Mouse (Mus musculus): ENCODE measurements at regions not wholly inside any gene's neighbourhood (a gene's known extent, or its start where the extent isn't known, plus 50 kb on each side); places are given as distances from the start of the nearest gene placed in this dataset.
"Not testable (repeated sequence)": the region's sequence is repeated elsewhere in the genome, so short reads cannot be mapped to it uniquely, and the experiment has no call there.

DNA sequence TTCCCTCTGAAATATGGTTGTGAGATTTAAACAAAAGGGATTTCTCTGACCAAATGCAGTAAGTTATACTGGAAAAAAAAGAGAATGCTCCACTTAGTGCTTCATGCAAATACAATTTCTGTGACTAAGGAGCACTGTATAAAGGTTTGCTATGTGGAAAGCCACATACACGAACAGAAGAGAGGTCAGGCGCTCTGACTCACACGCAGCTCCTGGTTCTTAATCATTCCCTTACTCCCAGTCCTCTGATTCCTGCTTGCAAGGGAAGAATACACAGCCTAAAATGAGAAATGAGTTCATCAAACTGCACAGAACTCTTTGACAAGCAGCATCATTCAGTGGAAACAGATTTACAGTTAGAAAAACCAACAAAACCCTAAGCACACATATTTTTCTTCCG, 406.8 kb downstream of the Gja1 start:
- DNase-seq (ENCODE audit: low spot score), result no peak

- DNase-seq (ENCODE audit: low spot score), result no peak
These were observed 411.0 kb downstream of the Gja1 start for GRCm38 (mm10) chr10:56788081-56788480.

DNA sequence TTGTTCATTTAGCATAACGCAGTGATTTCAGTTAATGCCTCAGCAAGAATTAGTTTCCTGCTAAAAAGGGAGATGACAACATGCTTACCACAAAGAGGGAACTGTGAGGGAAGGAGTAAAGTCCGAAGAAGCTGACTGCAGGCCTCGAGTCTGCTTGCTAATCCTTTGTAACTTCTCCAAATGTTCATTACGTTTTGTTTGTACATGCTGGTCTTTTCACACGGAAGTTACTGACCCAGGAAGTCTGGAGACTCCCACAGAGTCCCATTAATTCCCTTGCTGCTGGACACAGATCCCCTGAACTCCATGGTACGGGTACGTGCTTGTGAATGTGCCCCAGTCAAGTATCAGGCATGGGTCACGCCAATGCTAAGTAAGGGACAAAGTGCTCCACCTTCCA, 415.9 kb downstream of the Gja1 start:
- DNase-seq (ENCODE audit: low spot score), result no peak

- DNase-seq (ENCODE audit: low spot score), result peak; percentile 59
These were observed 418.3 kb downstream of the Gja1 start for GRCm38 (mm10) chr10:56795396-56795795.

- no peak for DNase-seq (ENCODE audit: low spot score)
These were observed 422.2 kb downstream of the Gja1 start for GRCm38 (mm10) chr10:56799307-56799706.

- no peak for DNase-seq (ENCODE audit: low spot score)
These were observed 422.6 kb downstream of the Gja1 start for GRCm38 (mm10) chr10:56799745-56800144.

DNA sequence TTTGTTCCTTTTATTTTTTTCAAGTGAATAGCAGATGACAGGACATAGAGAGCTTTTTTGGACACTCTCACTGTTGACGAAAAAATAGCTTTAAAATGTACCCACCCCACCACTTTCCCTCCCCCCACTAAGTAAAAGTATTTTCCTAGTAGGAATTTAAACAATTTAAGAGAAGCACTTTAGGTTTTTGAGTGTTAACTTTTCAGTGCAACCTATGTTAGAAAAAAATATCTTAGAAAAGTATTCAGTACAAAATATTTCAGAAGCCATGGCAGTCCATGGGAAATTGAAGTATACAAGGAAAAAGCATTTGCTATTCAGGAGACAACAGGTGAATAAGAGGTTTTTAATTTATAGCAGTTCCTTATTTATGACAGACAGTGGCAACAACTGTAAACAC, 431.9 kb downstream of the Gja1 start:
- no peak for DNase-seq (ENCODE audit: low spot score)

DNA sequence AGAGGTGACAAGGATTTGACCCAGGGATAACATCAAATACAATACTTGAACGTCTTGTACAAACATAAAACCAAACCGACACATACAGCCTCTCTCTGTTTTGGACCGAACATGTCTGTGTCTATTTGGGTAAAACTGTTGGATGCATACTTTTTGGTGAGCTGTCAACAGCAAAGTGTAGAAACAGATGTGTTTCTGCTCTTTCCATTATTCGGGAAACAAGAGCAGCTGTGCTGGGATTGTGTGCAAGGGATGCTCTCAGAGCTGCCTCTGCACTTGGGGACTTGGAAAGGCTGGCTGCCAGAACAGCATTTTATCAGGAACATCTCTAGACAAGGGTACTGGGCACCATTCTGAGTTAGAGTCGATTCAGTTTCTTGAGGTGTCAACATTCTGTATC, 445.0 kb downstream of the Gja1 start:
- no peak for DNase-seq (ENCODE audit: low spot score)

DNA sequence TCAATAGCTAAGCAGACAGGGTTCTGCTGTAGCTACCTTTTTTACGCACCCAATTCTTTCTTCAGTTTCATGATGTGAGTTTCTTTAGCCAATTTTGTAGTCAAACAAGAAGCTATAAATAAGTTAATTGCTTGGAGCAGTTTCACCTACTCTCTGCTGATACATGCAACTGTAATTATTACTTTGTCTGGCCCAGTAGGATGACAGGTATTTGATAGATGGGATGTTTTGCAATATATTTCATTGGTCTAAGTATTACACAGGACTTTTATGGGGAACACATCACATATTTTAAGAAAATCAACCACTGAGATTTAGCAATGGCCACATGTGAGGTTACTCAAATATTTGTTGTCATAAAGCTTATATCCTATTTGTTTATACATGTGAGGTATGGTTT, 454.2 kb downstream of the Gja1 start:
- no peak for DNase-seq (ENCODE audit: low spot score)

GRCm38 (mm10) chr10:56831966-56832365, 454.8 kb downstream of the Gja1 start:
- no peak for DNase-seq (ENCODE audit: low spot score)

GRCm38 (mm10) chr10:56836130-56836529, 459.0 kb downstream of the Gja1 start:
- no peak for DNase-seq (ENCODE audit: low spot score)

DNA sequence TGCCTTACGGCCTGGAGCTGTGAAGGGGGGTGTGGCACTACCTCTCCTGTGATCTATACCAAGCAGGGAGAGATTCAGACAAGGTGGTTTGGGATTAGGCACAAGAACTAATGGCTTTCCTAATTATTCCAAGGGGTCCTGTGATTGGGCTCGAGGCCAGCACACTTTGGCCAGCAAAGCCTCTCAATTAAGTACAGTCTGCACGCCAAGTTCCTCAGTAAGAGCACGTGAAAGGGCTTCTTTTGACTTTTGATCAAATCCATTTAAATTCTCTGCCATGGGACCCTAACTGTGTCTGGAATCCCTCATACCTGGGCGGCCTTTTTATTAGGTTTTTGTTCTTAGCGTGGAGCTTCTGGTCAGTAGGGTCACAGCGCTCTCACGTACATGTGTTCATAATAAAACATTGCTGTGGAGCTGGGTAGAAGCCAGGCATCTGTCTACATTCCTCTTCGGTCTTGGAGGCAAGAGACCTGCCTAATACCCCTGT, 461.9 kb downstream of the Gja1 start:
- peak; percentile 30 for DNase-seq (ENCODE audit: low spot score)

GRCm38 (mm10) chr10:56839545-56839944, 462.4 kb downstream of the Gja1 start:
- no peak for DNase-seq (ENCODE audit: low spot score)

- peak; percentile 45 for DNase-seq (ENCODE audit: low spot score)
These were observed 463.6 kb downstream of the Gja1 start for GRCm38 (mm10) chr10:56840732-56841131.

GRCm38 (mm10) chr10:56841486-56841885, 464.4 kb downstream of the Gja1 start:
- DNase-seq (ENCODE audit: low spot score), result no peak

- DNase-seq (ENCODE audit: low spot score), result no peak
These were observed 464.8 kb downstream of the Gja1 start for GRCm38 (mm10) chr10:56841973-56842372.

- no peak for DNase-seq (ENCODE audit: low spot score)
These were observed 475.4 kb downstream of the Gja1 start for GRCm38 (mm10) chr10:56852484-56852883.

DNA sequence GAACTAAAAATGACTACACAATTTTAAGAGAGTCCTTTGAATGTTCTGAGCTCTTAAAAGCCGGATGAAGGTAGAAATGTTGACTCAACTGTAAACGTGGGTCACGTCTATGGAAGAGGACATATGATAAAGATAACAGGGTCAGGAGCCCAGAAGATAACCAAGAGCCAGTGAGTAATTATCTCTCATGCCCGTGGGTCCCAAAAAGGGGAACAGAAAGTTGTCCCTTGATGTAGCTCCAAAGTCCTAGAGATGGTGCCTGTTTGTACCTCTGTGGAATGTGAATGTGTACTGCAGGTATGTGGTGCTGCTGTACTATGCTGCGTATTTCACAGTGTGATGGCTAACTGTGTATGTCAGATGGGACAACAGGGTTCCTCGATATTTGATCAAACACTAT, 479.1 kb downstream of the Gja1 start:
- DNase-seq (ENCODE audit: low spot score), result no peak

- no peak for DNase-seq (ENCODE audit: low spot score)
These were observed 502.6 kb downstream of the Gja1 start for GRCm38 (mm10) chr10:56879744-56880143.

DNA sequence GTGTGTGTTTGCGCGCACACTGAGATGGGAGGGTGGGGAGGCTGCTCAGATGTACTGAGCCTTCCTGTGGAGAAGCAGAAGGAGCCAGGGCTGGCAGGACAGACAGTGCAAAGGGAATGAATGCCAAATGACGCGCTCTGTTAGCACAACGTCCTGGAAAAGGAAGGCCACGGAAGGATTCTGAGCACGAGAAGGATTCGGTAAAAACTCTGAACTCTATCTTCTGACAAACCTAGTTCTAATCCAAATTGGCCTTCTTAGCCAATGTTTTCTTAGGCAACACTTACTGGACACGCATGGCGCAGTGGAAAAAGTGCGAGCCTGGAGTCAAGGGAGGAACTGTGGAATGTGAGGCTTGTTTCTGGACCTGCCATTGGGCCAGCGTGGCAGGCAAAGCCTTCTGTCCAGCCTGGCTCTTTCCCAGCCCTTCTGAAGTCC, 503.0 kb downstream of the Gja1 start:
- no peak for DNase-seq (ENCODE audit: low spot score)

DNA sequence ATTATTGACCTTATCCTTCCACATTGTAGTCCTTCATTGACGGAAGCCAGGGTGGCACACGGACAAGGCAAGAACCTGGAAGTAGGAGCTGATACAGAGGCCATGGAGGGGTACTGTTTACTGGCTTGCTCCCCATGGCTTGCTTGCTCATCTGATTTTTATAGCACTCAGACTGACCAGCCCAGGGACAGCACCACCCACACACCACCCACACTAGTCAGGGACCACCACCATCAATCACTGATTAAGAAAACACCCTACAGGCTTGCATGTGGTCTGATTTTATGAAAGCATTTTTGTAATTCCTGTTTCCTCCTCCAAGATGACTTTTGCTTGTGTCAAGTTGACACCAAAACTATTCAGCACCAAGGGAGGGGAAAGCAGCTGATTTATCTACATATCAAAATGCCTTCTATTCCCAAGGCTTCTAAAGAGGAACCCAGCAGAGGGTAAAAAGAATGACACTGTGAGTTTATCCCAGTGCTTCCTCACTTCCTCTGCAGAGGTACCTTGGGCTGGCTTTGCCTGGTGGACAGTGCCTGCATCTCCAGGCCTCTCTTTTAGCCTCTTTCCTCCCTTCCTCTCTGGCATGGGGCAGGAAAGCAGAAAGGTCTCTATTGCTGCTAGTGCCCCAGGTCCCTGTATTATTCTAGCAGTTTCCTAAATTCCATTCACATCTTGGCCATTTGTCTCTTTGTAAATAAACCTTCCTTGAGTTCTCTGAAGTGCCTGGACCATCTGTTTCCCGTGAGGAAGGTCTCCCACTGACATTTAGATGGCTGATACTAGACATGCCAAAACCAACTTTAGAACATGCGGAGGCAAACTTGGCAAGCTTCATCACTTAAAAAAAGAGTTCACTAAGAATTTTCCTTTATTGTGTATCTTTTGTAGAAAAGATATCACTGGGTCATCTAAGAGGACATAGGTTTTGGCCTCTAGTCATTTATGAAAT, 507.6 kb downstream of the Gja1 start:
- DNase-seq (ENCODE audit: low spot score), result peak; percentile 44

DNA sequence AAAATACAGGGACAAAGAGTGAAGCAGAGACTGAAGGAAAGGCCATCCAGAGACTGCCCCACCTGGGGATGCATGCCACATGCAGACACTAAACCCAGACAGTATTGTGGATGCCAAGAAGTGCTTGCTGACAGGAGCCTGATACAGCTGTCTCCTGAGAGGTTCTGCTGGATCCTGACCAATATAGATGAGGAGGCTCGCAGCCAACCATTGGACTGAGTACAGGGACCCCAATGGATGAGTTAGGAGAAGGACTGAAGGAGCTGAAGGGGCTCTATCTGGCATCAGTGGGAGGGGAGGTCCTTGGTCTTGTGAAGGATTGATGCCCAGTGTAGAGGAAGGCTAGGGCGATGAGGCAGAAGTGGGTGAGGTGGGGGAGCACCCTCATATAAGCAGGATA, 514.4 kb downstream of the Gja1 start:
- DNase-seq (ENCODE audit: low spot score), result not testable (repeated sequence)

- peak; percentile 11 for DNase-seq (ENCODE audit: low spot score)
These were observed 515.6 kb downstream of the Gja1 start for GRCm38 (mm10) chr10:56892666-56893209.

Measured in embryo, embryonic 10.5 days (tissue).